ENCODE assay signal across 8 mouse cellular contexts in genomic region chr14:21831830-21832403, GRCm38 (mm10). TPM values are rescaled to one million over a fixed set of nuclear protein-coding genes. Genes with fewer than 3 reads are reported as not detected.
DNase-seq lines count a peak whose midpoint lies in the region; ATAC-seq and TF ChIP-seq lines count a peak whose summit lies in the region.

No protein-coding gene starts in this region.

- H3K27ac ChIP-seq in heart, embryonic 15.5 days, result peak overlapping the region; percentile 99
- H3K27ac ChIP-seq in liver, adult 2 months (replicated peaks; ENCODE audit: insufficient read depth, low read depth, low read length), result peak overlapping the region; percentile 93
- H3K27ac ChIP-seq in neural tube, embryonic 15.5 days (replicated peaks), result peak overlapping the region; percentile 97

- H3K4me2 ChIP-seq in heart, embryonic 15.5 days, result peak overlapping the region; percentile 75
- H3K4me2 ChIP-seq in neural tube, embryonic 15.5 days, result peak overlapping the region; percentile 86

- peaks cover 42% of the 10 kb centered on the region for H3K36me3 ChIP-seq in heart, embryonic 15.5 days
- peaks cover 13% of the 10 kb centered on the region for H3K36me3 ChIP-seq in liver, adult 2 months (ENCODE audit: control insufficient read depth, insufficient read depth, low read length)
- peaks cover 20% of the 10 kb centered on the region for H3K36me3 ChIP-seq in neural tube, embryonic 15.5 days

- intact Hi-C loops in left cerebral cortex, postnatal 14 days (cut with DNase I), result loop anchor here (5.0 kb wide), 1 partner anchor 80 kb away; the partner anchor contains the start of genes Dusp13 and Samd8

- peak overlapping the region; percentile 100 for H3K4me3 ChIP-seq in heart, embryonic 15.5 days
- peak overlapping the region; percentile 94 for H3K4me3 ChIP-seq in liver, adult 2 months (ENCODE audit: insufficient read depth, low read depth, low read length)
- H3K4me3 ChIP-seq in neural tube, embryonic 15.5 days (replicated peaks), result peak overlapping the region; percentile 100

- no peaks in the 10 kb centered on the region for H3K27me3 ChIP-seq in heart, embryonic 15.5 days
- no peaks in the 10 kb centered on the region for H3K27me3 ChIP-seq in liver, adult 2 months (ENCODE audit: control insufficient read depth, insufficient read depth, low read length)
- H3K27me3 ChIP-seq in neural tube, embryonic 15.5 days (replicated peaks), result no peaks in the 10 kb centered on the region

- peaks cover 43% of the 10 kb centered on the region for H3K4me1 ChIP-seq in heart, embryonic 15.5 days (replicated peaks)
- peaks cover 10% of the 10 kb centered on the region for H3K4me1 ChIP-seq in liver, adult 2 months (ENCODE audit: control insufficient read depth, insufficient read depth, low read length)
- H3K4me1 ChIP-seq in neural tube, embryonic 15.5 days, result peaks cover 30% of the 10 kb centered on the region

- WGBS in heart, embryonic 15.5 days, result under 1% methylated on average over 28 of the region's 28 CpGs
- under 1% methylated on average over 28 of the region's 28 CpGs for WGBS in liver, adult 2 months
- WGBS in neural tube, embryonic 15.5 days, result under 1% methylated on average over 28 of the region's 28 CpGs

- peaks cover 12% of the 10 kb centered on the region; the same call in 1 of the 2 replicates for H3K79me2 ChIP-seq in liver, adult 2 months (ENCODE audit: control insufficient read depth, insufficient read depth, low read length)

- H3K9ac ChIP-seq in heart, embryonic 15.5 days, result peak overlapping the region; percentile 99
- H3K9ac ChIP-seq in liver, adult 2 months (ENCODE audit: low read depth, low read length), result peak overlapping the region; percentile 94
- H3K9ac ChIP-seq in neural tube, embryonic 15.5 days (replicated peaks), result peak overlapping the region; percentile 93

- TF ChIP-seq POLR2A in liver, adult 2 months (IDR thresholded peaks at IDR 0.05; ENCODE audit: extremely low read depth, insufficient read depth, low read length), result no peak

- H3K9me3 ChIP-seq in heart, embryonic 15.5 days (replicated peaks), result no peaks in the 10 kb centered on the region
- no peaks in the 10 kb centered on the region for H3K9me3 ChIP-seq in neural tube, embryonic 15.5 days (replicated peaks)

- TF ChIP-seq CTCF in liver, adult 2 months (IDR thresholded peaks at IDR 0.05; ENCODE audit: low read depth, low read length), result no peak

- no peak for ATAC-seq in heart, embryonic 15.5 days (replicated peaks; ENCODE audit: insufficient number of reproducible peaks, insufficient read depth, low FRiP score, low read depth)
- ATAC-seq in neural tube, embryonic 15.5 days (ENCODE audit: low FRiP score), result peak; percentile 37

- DNase-seq in cerebellum, adult 9-11 months, result peak; percentile 67
- DNase-seq in cerebellum, postnatal 14 days, result no peak
- DNase-seq in ES-CJ7 (ENCODE audit: low read depth, low spot score), result peak; percentile 68
- DNase-seq in liver, adult 2 months (ENCODE audit: extremely low read depth, low read depth, low spot score), result peak; percentile 53
- no peak for DNase-seq in left cerebral cortex, postnatal 14 days (ENCODE audit: low spot score in 2 of 2)
- no peak for DNase-seq in gastrocnemius, adult 8-10 months (ENCODE audit: low spot score in 2 of 2)

RNA-seq across cellular contexts. Expression of gene Vdac2, which starts 6.9 kb away (rescaled TPM):
- polyA plus RNA-seq in heart, embryonic 15.5 days (2015; fragmentation: Nextera tagmentation; extraction: Ambion mirVana), result 435 and 491 TPM in 2 replicates
- 87.0 and 89.3 TPM in 2 replicates for total RNA-seq in liver, adult 2 months (2014; rRNA removed)
- 66.0 and 108 TPM in 2 replicates for polyA plus RNA-seq in liver, adult 2 months (2012; rRNA removed)
- 299 and 307 TPM in 2 replicates for polyA plus RNA-seq in neural tube, embryonic 15.5 days (2015; fragmentation: Nextera tagmentation; extraction: Ambion mirVana)
- total RNA-seq in left cerebral cortex, postnatal 14 days (2021), result 100 to 1,000 TPM; 208 to 230 TPM
- 100 to 1,000 TPM; 328 to 342 (median 331) TPM for total RNA-seq in gastrocnemius, adult 8-10 months (2022)

RNA-seq across cellular contexts. Expression of gene Comtd1, which starts 16.9 kb away (rescaled TPM):
- 35.1 and 38.1 TPM in 2 replicates for polyA plus RNA-seq in heart, embryonic 15.5 days (2015; fragmentation: Nextera tagmentation; extraction: Ambion mirVana)
- total RNA-seq in liver, adult 2 months (2014; rRNA removed), result 4.1 and 8.0 TPM in 2 replicates
- polyA plus RNA-seq in liver, adult 2 months (2012; rRNA removed), result 8.6 and 10.1 TPM in 2 replicates
- polyA plus RNA-seq in neural tube, embryonic 15.5 days (2015; fragmentation: Nextera tagmentation; extraction: Ambion mirVana), result 52.8 and 59.0 TPM in 2 replicates
- total RNA-seq in left cerebral cortex, postnatal 14 days (2021), result 10 to 100 TPM; 27.9 to 30.2 TPM
- 10 to 100 TPM in 2 of 4 experiments, 1 to 10 TPM in 2; 6.5 to 11.5 (median 9.7) TPM for total RNA-seq in gastrocnemius, adult 8-10 months (2022)

Comparison
In these comparisons a context has a peak if more than half of its experiments do, and no peak if none do; other contexts are left out.
1. DNase-seq: peak in cerebellum, adult 9-11 months (single experiment), ES-CJ7 (single experiment) and liver, adult 2 months (single experiment); none in cerebellum, postnatal 14 days (0 of 2), left cerebral cortex, postnatal 14 days (0 of 2) and gastrocnemius, adult 8-10 months (0 of 2).
2. Peak in every context shown above with its lines, with median percentiles within 50 percentile points of each other: H3K27ac ChIP-seq, H3K4me3 ChIP-seq and H3K9ac ChIP-seq.